In genomic region chr15:76982745-76983144, GRCm38 (mm10) we compare ENCODE assay signal across 9 mouse cellular contexts. TPM values are rescaled to one million over a fixed set of nuclear protein-coding genes. Genes with fewer than 3 reads are reported as not detected.
DNase-seq lines count a peak whose midpoint lies in the region; ATAC-seq and TF ChIP-seq lines count a peak whose summit lies in the region.
"Had no signal": no experiment of that assay in that cellular context is flagged by ENCODE, and none has a peak within 500 bp of the region (broad histone marks: within the 10 kb centered on the region; RNA-seq: fewer than 3 reads in every experiment).

No protein-coding gene starts in this region.

- H3K27me3 ChIP-seq in liver, adult 2 months (ENCODE audit: control insufficient read depth, insufficient read depth, low read length) = no peaks in the 10 kb centered on the region
- H3K27me3 ChIP-seq in liver, embryonic 12.5 days (replicated peaks) = peaks cover 17% of the 10 kb centered on the region
- no peaks in the 10 kb centered on the region for H3K27me3 ChIP-seq in myocyte (ENCODE audit: control insufficient read depth, insufficient read depth, insufficient read length)

- H3K79me2 ChIP-seq in liver, adult 2 months (ENCODE audit: control insufficient read depth, insufficient read depth, low read length) = no peaks in the 10 kb centered on the region
- H3K79me2 ChIP-seq in myocyte (ENCODE audit: control insufficient read depth, insufficient read depth) = no peaks in the 10 kb centered on the region

- intact Hi-C loops in gastrocnemius, adult 2 months (cut with DNase I) = loop anchor here (2.0 kb wide), 1 partner anchor 22 kb away; no protein-coding TSS in a partner anchor
- intact Hi-C loops in gastrocnemius, postnatal 14 days (cut with DNase I; ENCODE audit: low total_unique reads) = no loop called here

- H3K4me2 ChIP-seq in liver, embryonic 12.5 days = no peak overlapping the region
- no peak overlapping the region for H3K4me2 ChIP-seq in myocyte (ENCODE audit: low read depth)

- H3K9me3 ChIP-seq in liver, embryonic 12.5 days (replicated peaks) = no peaks in the 10 kb centered on the region

- H3K4me3 ChIP-seq in gastrocnemius, adult 2 months = no peak overlapping the region
- no peak overlapping the region for H3K4me3 ChIP-seq in liver, adult 2 months (ENCODE audit: insufficient read depth, low read depth, low read length)
- H3K4me3 ChIP-seq in liver, embryonic 12.5 days = no peak overlapping the region
- H3K4me3 ChIP-seq in myocyte = no peak overlapping the region

- 51% methylated on average over 3 of the region's 3 CpGs for WGBS in liver, adult 2 months
- 35% methylated on average over 3 of the region's 3 CpGs for WGBS in liver, embryonic 12.5 days (ENCODE audit: insufficient replicate concordance)

- no peaks in the 10 kb centered on the region for H3K36me3 ChIP-seq in liver, adult 2 months (ENCODE audit: control insufficient read depth, insufficient read depth, low read length)
- no peaks in the 10 kb centered on the region for H3K36me3 ChIP-seq in liver, embryonic 12.5 days
- no peaks in the 10 kb centered on the region for H3K36me3 ChIP-seq in myocyte (ENCODE audit: control insufficient read depth, insufficient read depth)

- peak; percentile 59 for TF ChIP-seq CTCF in gastrocnemius, adult 2 months (IDR thresholded peaks at IDR 0.05)
- TF ChIP-seq CTCF in liver, adult 2 months (IDR thresholded peaks at IDR 0.05; ENCODE audit: low read depth, low read length) = peak; percentile 9; the same call in 1 of the 2 replicates

- H3K9ac ChIP-seq in liver, adult 2 months (ENCODE audit: low read depth, low read length) = no peak overlapping the region
- H3K9ac ChIP-seq in liver, embryonic 12.5 days = no peak overlapping the region

- no peak for TF ChIP-seq POLR2A in liver, adult 2 months (IDR thresholded peaks at IDR 0.05; ENCODE audit: extremely low read depth, insufficient read depth, low read length)
- TF ChIP-seq POLR2A in myocyte (IDR thresholded peaks at IDR 0.05; ENCODE audit: insufficient read length, low read depth) = no peak

- no peak for DNase-seq in gastrocnemius, adult 2 months
- DNase-seq in gastrocnemius, postnatal 14 days = no peak
- peak; percentile 2 for DNase-seq in liver, adult 2 months (ENCODE audit: extremely low read depth, low read depth, low spot score)
- peak; percentile 74 for DNase-seq in NIH3T3 (ENCODE audit: low read depth)
- DNase-seq in gastrocnemius, postnatal 25 days = no peak
- DNase-seq: heart, postnatal 10 days had no signal

- H3K27ac ChIP-seq in gastrocnemius, adult 2 months = no peak overlapping the region
- no peak overlapping the region for H3K27ac ChIP-seq in liver, adult 2 months (replicated peaks; ENCODE audit: insufficient read depth, low read depth, low read length)
- no peak overlapping the region for H3K27ac ChIP-seq in liver, embryonic 12.5 days

- no peak for ATAC-seq in liver, embryonic 12.5 days
- no peak for ATAC-seq in erythroblast, adult 5-6 weeks (replicated peaks; ENCODE audit: low FRiP score, poor library complexity, severe bottlenecking)

- no peak overlapping the region for H3ac ChIP-seq in myocyte (ENCODE audit: control insufficient read depth, insufficient read length)

- no peaks in the 10 kb centered on the region for H3K4me1 ChIP-seq in liver, adult 2 months (ENCODE audit: control insufficient read depth, insufficient read depth, low read length)
- no peaks in the 10 kb centered on the region for H3K4me1 ChIP-seq in liver, embryonic 12.5 days

TF ChIP-seq in myocyte, 11 proteins besides CTCF, POLR2A, EP300 and RAD21:
- TF ChIP-seq MAX (IDR thresholded peaks at IDR 0.05; ENCODE audit: low read depth) (no peak), MYOD1 (IDR thresholded peaks at IDR 0.05; ENCODE audit: control insufficient read depth in 1 of 3, insufficient read length in 2 of 3, low read depth in 2 of 3) (no peak), TCF12 (IDR thresholded peaks at IDR 0.05; ENCODE audit: insufficient read depth, poor library complexity, severe bottlenecking) (no peak), POLR2AphosphoS2 (IDR thresholded peaks at IDR 0.05; ENCODE audit: insufficient read length, low read depth) (no peak), MYOG (IDR thresholded peaks at IDR 0.05; ENCODE audit: control insufficient read depth in 1 of 3, insufficient read depth in 1 of 3, insufficient read length in 2 of 3, low read depth in 2 of 3) (no peak), REST (IDR thresholded peaks at IDR 0.05; ENCODE audit: insufficient read depth, insufficient read length) (no peak), USF1 (IDR thresholded peaks at IDR 0.05; ENCODE audit: low read depth) (peak; percentile 76)

RNA-seq across cellular contexts. Expression of gene 1110038F14Rik, which starts 34.4 kb away (rescaled TPM):
- total RNA-seq in gastrocnemius, adult 2 months (2021) = 10 to 100 TPM; 18.0 to 19.6 TPM
- total RNA-seq in gastrocnemius, postnatal 14 days (2021) = 10 to 100 TPM; 22.7 to 25.4 TPM
- total RNA-seq in liver, adult 2 months (2014; rRNA removed) = 5.2 and 5.5 TPM in 2 replicates
- 5.2 and 5.3 TPM in 2 replicates for polyA plus RNA-seq in liver, adult 2 months (2012; rRNA removed)
- polyA plus RNA-seq in liver, embryonic 12.5 days (2016; fragmentation: Nextera tagmentation; extraction: Ambion mirVana) = 32.6 and 34.2 TPM in 2 replicates
- 59.6 TPM for polyA plus RNA-seq in myocyte (2012; fragmentation: generic; extraction: Trizol)
- total RNA-seq in erythroblast, adult 5-6 weeks (2015; ENCODE audit: low replicate concordance) = 5.0 and 6.0 TPM in 2 replicates
- total RNA-seq in erythroblast, adult 5-6 weeks (2017; ENCODE audit: low replicate concordance) = 7.7 and 9.4 TPM in 2 replicates
- 10 to 100 TPM; 14.4 to 19.3 TPM for total RNA-seq in gastrocnemius, postnatal 25 days (2021)

RNA-seq across cellular contexts. Expression of gene Zfp647, which starts 57.5 kb away (rescaled TPM):
- total RNA-seq in gastrocnemius, adult 2 months (2021) = 1 to 10 TPM; 2.0 to 2.1 TPM
- 1 to 10 TPM; 2.1 to 2.2 TPM for total RNA-seq in gastrocnemius, postnatal 14 days (2021)
- 0.81 and 0.83 TPM in 2 replicates for total RNA-seq in liver, adult 2 months (2014; rRNA removed)
- polyA plus RNA-seq in liver, adult 2 months (2012; rRNA removed) = 0.76 and 0.83 TPM in 2 replicates
- polyA plus RNA-seq in liver, embryonic 12.5 days (2016; fragmentation: Nextera tagmentation; extraction: Ambion mirVana) = 2.5 and 3.0 TPM in 2 replicates
- 6.5 TPM for polyA plus RNA-seq in myocyte (2012; fragmentation: generic; extraction: Trizol)
- not detected in 2 replicates for total RNA-seq in erythroblast, adult 5-6 weeks (2015; ENCODE audit: low replicate concordance)
- 0.42 TPM in 1 of 2 replicates, not detected in the other for total RNA-seq in erythroblast, adult 5-6 weeks (2017; ENCODE audit: low replicate concordance)
- 1 to 10 TPM; 1.2 to 1.4 TPM for total RNA-seq in gastrocnemius, postnatal 25 days (2021)

Comparison
In these comparisons a context has a peak if more than half of its experiments do, and no peak if none do; other contexts are left out.
1. DNase-seq: peak in liver, adult 2 months (single experiment) and NIH3T3 (single experiment); none in gastrocnemius, adult 2 months (single experiment), gastrocnemius, postnatal 14 days (single experiment) and gastrocnemius, postnatal 25 days (single experiment).